Mouse (Mus musculus): ENCODE data around the gene Slc17a5.

The Slc17a5 gene

GRCm38 (mm10) chr9:78559479-78559878 lies 28.4 kb downstream of the Slc17a5 start:
- no peak for DNase-seq (ENCODE audit: low spot score in 2 of 2)

GRCm38 (mm10) chr9:78558586-78559214 lies 29.1 kb downstream of the Slc17a5 start:
- DNase-seq (ENCODE audit: low spot score in 2 of 2), result no peak

- no peak for DNase-seq (ENCODE audit: low spot score in 2 of 2)
These were observed 30.8 kb downstream of the Slc17a5 start for GRCm38 (mm10) chr9:78557041-78557440.

GRCm38 (mm10) chr9:78552984-78553383 lies 34.9 kb downstream of the Slc17a5 start:
- DNase-seq (ENCODE audit: low spot score in 2 of 2), result peak; percentile 87 to 92

- DNase-seq (ENCODE audit: low spot score in 2 of 2), result no peak
These were observed 36.1 kb downstream of the Slc17a5 start for GRCm38 (mm10) chr9:78551761-78552160.

GRCm38 (mm10) chr9:78547742-78548141 lies 40.1 kb downstream of the Slc17a5 start:
- DNase-seq (ENCODE audit: low spot score in 2 of 2), result no peak

- DNase-seq (ENCODE audit: low spot score in 2 of 2), result peak; percentile 63 to 68
These were observed 40.9 kb downstream of the Slc17a5 start for GRCm38 (mm10) chr9:78546944-78547343.

- no peak for DNase-seq (ENCODE audit: low spot score in 2 of 2)
These were observed 46.1 kb downstream of the Slc17a5 start for GRCm38 (mm10) chr9:78541758-78542157.

GRCm38 (mm10) chr9:78538421-78538820 lies 49.4 kb downstream of the Slc17a5 start:
- DNase-seq (ENCODE audit: low spot score in 2 of 2), result no peak

- DNase-seq (ENCODE audit: low spot score in 2 of 2), result no peak
These were observed 50.5 kb downstream of the Slc17a5 start for GRCm38 (mm10) chr9:78537154-78537873.

- no peak for DNase-seq (ENCODE audit: low spot score in 2 of 2)
These were observed 53.2 kb downstream of the Slc17a5 start for GRCm38 (mm10) chr9:78534606-78535005.

- DNase-seq (ENCODE audit: low spot score in 2 of 2), result no peak
These were observed 54.4 kb downstream of the Slc17a5 start for GRCm38 (mm10) chr9:78533296-78533935.

GRCm38 (mm10) chr9:78532341-78532819 lies 55.5 kb downstream of the Slc17a5 start:
- no peak for DNase-seq (ENCODE audit: low spot score in 2 of 2)

GRCm38 (mm10) chr9:78531816-78532215 lies 56.0 kb downstream of the Slc17a5 start:
- no peak for DNase-seq (ENCODE audit: low spot score in 2 of 2)

GRCm38 (mm10) chr9:78527767-78528381 lies 60.0 kb downstream of the Slc17a5 start:
- peak; percentile 79 to 80 for DNase-seq (ENCODE audit: low spot score in 2 of 2)

- DNase-seq (ENCODE audit: low spot score in 2 of 2), result peak; percentile 53 to 57
These were observed 60.5 kb downstream of the Slc17a5 start for GRCm38 (mm10) chr9:78527301-78527761.

- no peak for DNase-seq (ENCODE audit: low spot score in 2 of 2)
These were observed 61.6 kb downstream of the Slc17a5 start for GRCm38 (mm10) chr9:78526206-78526605.

- DNase-seq (ENCODE audit: low spot score in 2 of 2), result no peak
These were observed 62.2 kb downstream of the Slc17a5 start for GRCm38 (mm10) chr9:78525451-78526135.

GRCm38 (mm10) chr9:78521689-78522088 lies 66.2 kb downstream of the Slc17a5 start:
- no peak for DNase-seq (ENCODE audit: low spot score in 2 of 2)

GRCm38 (mm10) chr9:78520780-78521601 lies 66.8 kb downstream of the Slc17a5 start:
- peak in 1 of 2 experiments; percentile 39 for DNase-seq (ENCODE audit: low spot score in 2 of 2)

Measured in frontal cortex, postnatal 36 days (tissue).